Mouse (Mus musculus): ENCODE data around the gene Patl2. TPM values are rescaled to one million over a fixed set of nuclear protein-coding genes. Genes with fewer than 3 reads are reported as not detected.

The Patl2 gene
- total and polyA plus RNA-seq, 3 experiments, result not detected

DNA sequence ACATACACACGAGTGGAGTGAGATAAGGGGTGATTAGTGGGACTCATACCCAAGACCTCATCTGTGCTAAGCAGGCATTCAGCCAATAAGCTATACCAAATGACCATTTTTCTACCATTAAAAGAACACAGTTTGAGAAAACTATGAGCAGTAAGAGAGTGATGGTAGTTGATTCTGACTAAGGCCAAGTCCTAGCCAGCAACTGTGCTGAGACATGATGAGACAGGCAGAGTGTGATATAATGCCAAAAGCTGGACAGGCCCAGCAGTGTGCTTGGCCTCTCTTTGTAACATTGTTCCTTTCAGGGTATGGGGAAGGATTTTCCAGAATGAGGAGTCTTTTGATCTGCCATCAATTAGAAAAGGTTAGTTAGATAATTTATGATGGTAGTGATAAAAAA lies 15.5 kb upstream of the Patl2 start:
- H3K4me2 ChIP-seq (ENCODE audit: insufficient read depth, low read depth, poor library complexity, severe bottlenecking), result no peak overlapping the region
- in situ Hi-C loops (cut with MboI; ENCODE audit: low pct_ligation_motif_present, low pct_unique_long_range_greater_than_20kb, low sequenced_read_pairs), result no loop called here
- TF ChIP-seq UBTF (IDR thresholded peaks at IDR 0.05; ENCODE audit: low read depth, low read length) (no peak), RCOR1 (conservative IDR thresholded peaks at IDR 0.05; ENCODE audit: low read depth, low read length) (no peak), POLR2A (IDR thresholded peaks at IDR 0.05; ENCODE audit: low read depth, low read length) (no peak), JUN (IDR thresholded peaks at IDR 0.05; ENCODE audit: insufficient read depth, low read depth, low read length) (no peak), TBP (conservative IDR thresholded peaks at IDR 0.05; ENCODE audit: low read depth, low read length) (no peak), KAT2A (IDR thresholded peaks at IDR 0.05; ENCODE audit: insufficient replicate concordance, low read length) (no peak), MAZ (IDR thresholded peaks at IDR 0.05; ENCODE audit: low read depth, low read length) (no peak), MXI1 (IDR thresholded peaks at IDR 0.05; ENCODE audit: low read depth, low read length) (no peak), RAD21 (IDR thresholded peaks at IDR 0.05; ENCODE audit: low read depth, low read length) (no peak), IRF4 (IDR thresholded peaks at IDR 0.05; ENCODE audit: low read depth, low read length) (no peak), USF1 (IDR thresholded peaks at IDR 0.05; ENCODE audit: low read depth, low read length) (no peak), MYC (IDR thresholded peaks at IDR 0.05; ENCODE audit: low read depth, low read length) (no peak), POLR2AphosphoS2 (IDR thresholded peaks at IDR 0.05; ENCODE audit: low read depth, low read length) (no peak), MEF2A (IDR thresholded peaks at IDR 0.05; ENCODE audit: borderline replicate concordance, low read depth, low read length) (no peak), GABPA (IDR thresholded peaks at IDR 0.05; ENCODE audit: insufficient replicate concordance, low read depth, low read length) (no peak), ELF1 (IDR thresholded peaks at IDR 0.05; ENCODE audit: low read depth, low read length) (no peak), ZKSCAN1 (IDR thresholded peaks at IDR 0.05; ENCODE audit: borderline replicate concordance, low read depth, low read length) (no peak), E2F4 (IDR thresholded peaks at IDR 0.05; ENCODE audit: insufficient replicate concordance, low read depth, low read length) (no peak), ZC3H11A (IDR thresholded peaks at IDR 0.05; ENCODE audit: low read depth, low read length) (no peak), SMC3 (IDR thresholded peaks at IDR 0.05; ENCODE audit: low read depth, low read length) (no peak)
- no peaks in the 10 kb centered on the region for H3K36me3 ChIP-seq (replicated peaks in 1 of 2; ENCODE audit: control insufficient read depth in 1 of 2, insufficient read depth in 1 of 2, low read length in 1 of 2)
- no peaks in the 10 kb centered on the region for H3K9me3 ChIP-seq (replicated peaks; ENCODE audit: low read length)
- no peak overlapping the region for H3K4me3 ChIP-seq (replicated peaks in 1 of 3; ENCODE audit: low read depth in 2 of 3, low read length in 2 of 3, poor library complexity in 1 of 3)
- dilution Hi-C loops (cut with MboI; ENCODE audit: extremely low pct_ligation_motif_present, extremely low pct_unique_long_range_greater_than_20kb, low sequenced_read_pairs), result no loop called here
- H3K4me1 ChIP-seq (ENCODE audit: control insufficient read depth in 1 of 2, insufficient read depth in 2 of 2), result peaks cover under 1 to 6% of the 10 kb centered on the region in 2 experiments; a peak in 2 of 4 replicates
- no peaks in the 10 kb centered on the region for H3K79me2 ChIP-seq (replicated peaks; ENCODE audit: control insufficient read depth, extremely low read depth, insufficient read depth, poor library complexity, severe bottlenecking)
- DNase-seq (ENCODE audit: extremely low read depth), result no peak
- no peaks in the 10 kb centered on the region for H3K27me3 ChIP-seq (replicated peaks)
- no peak overlapping the region for H3K9ac ChIP-seq (ENCODE audit: insufficient read depth, low read depth)
- H3K27ac ChIP-seq (ENCODE audit: insufficient read depth, low read depth), result no peak overlapping the region

GRCm38 (mm10) chr2:122194509-122194929 lies 8.5 kb upstream of the Patl2 start:
- TF ChIP-seq ELF1 (IDR thresholded peaks at IDR 0.05; ENCODE audit: low read depth, low read length), result peak; percentile 10; the same call in 1 of the 2 replicates
- no peak for TF ChIP-seq KAT2A (IDR thresholded peaks at IDR 0.05; ENCODE audit: insufficient replicate concordance, low read length)
- peak; percentile 72 for TF ChIP-seq ZC3H11A (IDR thresholded peaks at IDR 0.05; ENCODE audit: low read depth, low read length)
- TF ChIP-seq MAFK (IDR thresholded peaks at IDR 0.05; ENCODE audit: insufficient replicate concordance, low read length), result no peak
- TF ChIP-seq RAD21 (IDR thresholded peaks at IDR 0.05; ENCODE audit: low read depth, low read length), result peak; percentile 89
- TF ChIP-seq CTCF (conservative IDR thresholded peaks at IDR 0.05 in 1 of 2, IDR thresholded peaks at IDR 0.05 in 1 of 2; ENCODE audit: low read depth in 2 of 2, low read length in 2 of 2), result peak; percentile 7 to 82; a peak in 2 of 4 replicates
- peak; percentile 80 for TF ChIP-seq SMC3 (IDR thresholded peaks at IDR 0.05; ENCODE audit: low read depth, low read length)
- peak; percentile 47 for DNase-seq (ENCODE audit: extremely low read depth)
- dilution Hi-C loops (cut with MboI; ENCODE audit: extremely low pct_ligation_motif_present, extremely low pct_unique_long_range_greater_than_20kb, low sequenced_read_pairs), result no loop called here

More at GRCm38 (mm10) chr2:122194509-122194929, 8.5 kb upstream of the Patl2 start:
- Histone ChIP-seq H3K79me2 (replicated peaks; ENCODE audit: control insufficient read depth, extremely low read depth, insufficient read depth, poor library complexity, severe bottlenecking) (no peaks in the 10 kb centered on the region), H3K36me3 (replicated peaks in 1 of 2; ENCODE audit: control insufficient read depth in 1 of 2, insufficient read depth in 1 of 2, low read length in 1 of 2) (no peaks in the 10 kb centered on the region), H3K9me3 (replicated peaks; ENCODE audit: low read length) (no peaks in the 10 kb centered on the region), H3K4me3 (replicated peaks in 1 of 3; ENCODE audit: low read depth in 2 of 3, low read length in 2 of 3, poor library complexity in 1 of 3) (no peak overlapping the region), H3K4me1 (ENCODE audit: control insufficient read depth in 1 of 2, insufficient read depth in 2 of 2) (peaks cover 0 to 6% of the 10 kb centered on the region in 2 experiments; a peak in 2 of 4 replicates), H3K27me3 (replicated peaks) (no peaks in the 10 kb centered on the region), H3K27ac (ENCODE audit: insufficient read depth, low read depth) (no peak overlapping the region), H3K9ac (ENCODE audit: insufficient read depth, low read depth) (no peak overlapping the region), H3K4me2 (ENCODE audit: insufficient read depth, low read depth, poor library complexity, severe bottlenecking) (no peak overlapping the region)
- in situ Hi-C loops (cut with MboI; ENCODE audit: low pct_ligation_motif_present, low pct_unique_long_range_greater_than_20kb, low sequenced_read_pairs), result loop anchor here (5.0 kb wide), 1 partner anchor 103 kb away; the partner anchor contains the start of genes Duox2 and Duoxa2
